Mouse (Mus musculus) E14TG2a.4 (cell line): Measurements from ENCODE around the gene Adamts2.

ENCODE experiments used
- H3K27me3 ChIP-seq: 2 replicates; pipeline ENCODE4 v1.6.1; 2014; ENCODE audit warnings: low read length, control low read depth; ENCODE audit not compliant: insufficient read depth
- H3K36me3 ChIP-seq: 2 replicates; pipeline ENCODE4 v1.6.1; 2014; ENCODE audit warnings: low read length, control low read depth; ENCODE audit not compliant: insufficient read depth
- H3K4me1 ChIP-seq: replicated peaks from 2 replicates; pipeline ENCODE4 v1.6.1; 2014; ENCODE audit warnings: low read depth, low read length, control low read depth
- H3K4me3 ChIP-seq: replicated peaks from 2 replicates; pipeline ENCODE4 v1.5.1; 2014; ENCODE audit warnings: mild to moderate bottlenecking, low read length
- H3K9me3 ChIP-seq: 2 replicates; pipeline ENCODE4 v1.6.1; 2014; ENCODE audit warnings: low read length, control low read depth
- CTCF ChIP-seq: conservative IDR thresholded peaks from 2 replicates; pipeline ENCODE4 v1.5.1; 2014; ENCODE audit warnings: low read length
- NANOG ChIP-seq: IDR thresholded peaks from 2 replicates; pipeline ENCODE4 v1.6.1; 2014; ENCODE audit warnings: borderline replicate concordance, low read length, mixed read lengths
- POU5F1 ChIP-seq: IDR thresholded peaks from 2 replicates; pipeline ENCODE4 v1.6.1; 2014; ENCODE audit warnings: low read length, borderline replicate concordance

Gene Adamts2

DNA sequence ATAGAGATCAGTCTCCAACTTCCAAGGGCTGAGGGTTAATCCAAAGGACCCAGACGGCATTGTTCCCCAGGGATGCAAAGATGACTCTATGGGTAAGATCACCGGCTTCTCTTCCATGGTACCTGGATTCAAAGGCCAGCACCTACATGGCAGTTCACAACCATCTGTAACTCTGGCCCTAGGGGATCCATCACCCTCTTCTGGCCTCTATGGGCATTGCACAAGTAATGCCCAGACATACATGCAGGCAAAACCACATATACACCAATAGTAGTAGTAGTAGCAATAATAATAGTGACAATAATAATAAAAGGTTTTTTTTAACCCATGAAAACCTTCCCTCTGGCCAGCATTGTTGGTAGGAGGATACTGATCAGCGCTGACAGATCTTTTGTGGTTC is 86.7 kb downstream of the Adamts2 start:
- H3K4me1 ChIP-seq: peaks cover 7% of the 10 kb centered on the region
- no peaks in the 10 kb centered on the region for H3K27me3 ChIP-seq
- no peak for TF ChIP-seq NANOG
- TF ChIP-seq CTCF: peak; percentile 40
- no peak for TF ChIP-seq POU5F1
- no peaks in the 10 kb centered on the region; the same call in 1 of the 2 replicates for H3K9me3 ChIP-seq
- no peaks in the 10 kb centered on the region for H3K36me3 ChIP-seq
- H3K4me3 ChIP-seq: no peak overlapping the region

DNA sequence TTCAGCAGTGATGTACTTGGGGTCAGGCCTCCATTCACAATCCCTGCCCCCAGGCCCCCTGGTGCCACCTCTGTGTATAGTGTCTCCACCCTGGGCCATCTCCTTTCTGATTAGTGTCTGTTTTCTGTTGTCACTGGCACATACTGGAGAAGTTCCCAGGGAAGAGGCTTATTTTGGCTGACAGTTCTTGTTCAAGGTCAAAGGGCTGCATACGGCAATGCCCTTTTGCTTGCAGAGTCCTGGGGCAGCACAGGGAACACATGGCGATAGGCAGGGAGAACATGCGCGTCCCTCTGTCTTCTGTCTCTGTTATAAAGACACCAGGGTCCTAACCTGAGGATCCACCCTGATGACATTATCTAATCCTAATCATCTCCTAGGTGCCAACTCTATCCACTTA is 87.8 kb downstream of the Adamts2 start:
- Histone ChIP-seq H3K4me3 (no peak overlapping the region), H3K9me3 (no peaks in the 10 kb centered on the region; the same call in 1 of the 2 replicates), H3K27me3 (no peaks in the 10 kb centered on the region), H3K36me3 (no peaks in the 10 kb centered on the region), H3K4me1 (peaks cover 7% of the 10 kb centered on the region)
- TF ChIP-seq CTCF (no peak), NANOG (no peak), POU5F1 (no peak)

DNA sequence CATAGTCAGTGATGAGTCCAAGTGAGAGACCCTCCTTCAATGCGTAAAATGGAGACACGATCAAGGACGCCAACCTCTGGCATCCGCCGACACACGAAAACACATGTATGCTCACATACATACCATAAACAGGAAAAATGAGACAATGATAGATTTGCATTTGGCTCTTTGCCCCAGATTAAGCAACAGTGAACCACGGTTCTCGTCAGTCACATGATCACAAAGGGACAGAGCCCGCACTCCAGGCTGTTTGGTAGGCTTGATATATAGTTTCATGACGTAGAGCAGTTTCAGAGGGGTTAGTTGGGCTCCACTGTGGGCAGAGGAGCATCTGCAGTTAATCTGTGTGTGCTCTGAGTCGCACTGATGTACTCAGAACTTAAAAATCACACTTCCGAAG is 98.1 kb downstream of the Adamts2 start:
- Histone ChIP-seq H3K4me3 (no peak overlapping the region), H3K9me3 (no peaks in the 10 kb centered on the region), H3K27me3 (peaks cover 8% of the 10 kb centered on the region; the same call in 1 of the 2 replicates), H3K36me3 (no peaks in the 10 kb centered on the region), H3K4me1 (peaks cover 9% of the 10 kb centered on the region; the same call in 1 of the 2 replicates)
- TF ChIP-seq CTCF (no peak), NANOG (no peak), POU5F1 (no peak)

DNA sequence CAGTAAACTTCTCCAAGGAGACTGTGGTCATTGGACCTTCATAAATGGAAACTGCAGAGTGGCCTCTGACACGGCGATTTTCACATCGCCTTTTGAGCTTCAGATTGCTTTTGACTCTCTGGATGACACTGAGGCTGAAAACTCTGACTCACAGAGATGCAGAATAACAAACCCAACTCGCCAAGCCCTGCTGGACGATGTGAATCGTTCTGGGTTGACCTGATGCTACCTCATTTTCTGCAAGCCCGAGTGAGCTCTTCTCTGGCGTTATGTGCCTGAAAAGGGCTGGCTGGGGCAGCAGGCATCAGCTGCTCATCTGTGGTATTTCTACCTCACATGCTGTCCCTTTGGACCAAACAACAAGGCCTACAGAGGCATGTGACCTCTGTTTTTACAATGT is 98.6 kb downstream of the Adamts2 start:
- Histone ChIP-seq H3K36me3 (no peaks in the 10 kb centered on the region), H3K4me3 (no peak overlapping the region), H3K27me3 (peaks cover 8% of the 10 kb centered on the region; the same call in 1 of the 2 replicates), H3K4me1 (peaks cover 9% of the 10 kb centered on the region; the same call in 1 of the 2 replicates), H3K9me3 (no peaks in the 10 kb centered on the region)
- TF ChIP-seq CTCF (no peak), POU5F1 (no peak), NANOG (no peak)

DNA sequence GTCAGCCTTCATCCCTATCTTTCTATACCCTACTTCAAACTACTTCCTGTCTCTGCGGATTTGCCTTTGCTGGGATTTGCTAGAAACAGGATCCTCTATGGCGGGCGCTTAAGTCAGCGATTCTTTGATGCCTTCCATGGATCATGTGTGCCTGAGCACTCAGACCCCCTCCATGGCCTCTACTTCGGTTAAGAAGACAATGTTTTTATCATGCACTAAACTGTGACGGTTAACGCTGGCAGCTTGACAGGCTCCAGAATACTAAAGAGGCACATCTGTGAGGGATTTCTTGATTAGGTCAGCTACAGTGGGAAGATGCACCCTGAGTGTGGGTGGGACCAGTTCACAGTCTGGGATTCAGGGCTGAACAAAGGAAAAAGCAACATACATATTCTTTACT is 101.5 kb downstream of the Adamts2 start:
- H3K27me3 ChIP-seq: peaks cover 12% of the 10 kb centered on the region; the same call in 1 of the 2 replicates
- H3K9me3 ChIP-seq: no peaks in the 10 kb centered on the region
- TF ChIP-seq NANOG (no peak), POU5F1 (no peak), CTCF (no peak)
- no peaks in the 10 kb centered on the region for H3K36me3 ChIP-seq
- H3K4me1 ChIP-seq: peaks cover 23% of the 10 kb centered on the region; the same call in 1 of the 2 replicates
- no peak overlapping the region for H3K4me3 ChIP-seq

DNA sequence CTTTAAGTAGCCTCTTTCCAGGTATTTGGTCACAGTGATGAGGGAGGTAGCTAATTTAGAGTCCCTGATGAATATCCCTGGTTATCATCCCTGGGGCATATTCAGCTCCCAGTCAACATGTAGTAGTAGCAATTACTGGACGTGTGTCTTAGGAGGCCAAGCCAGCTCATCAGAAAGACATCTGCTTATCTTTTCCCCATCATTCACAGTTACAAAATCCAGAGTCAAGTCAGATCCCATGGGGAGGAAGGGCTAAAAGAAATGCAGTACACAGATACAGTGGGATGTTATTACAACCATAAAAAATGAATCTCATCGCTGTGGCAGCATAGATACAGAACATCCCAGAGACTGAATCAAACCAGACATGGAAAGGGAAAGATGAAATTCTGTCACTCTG is 102.6 kb downstream of the Adamts2 start:
- Histone ChIP-seq H3K27me3 (peaks cover 14% of the 10 kb centered on the region; the same call in 1 of the 2 replicates), H3K9me3 (no peaks in the 10 kb centered on the region), H3K4me1 (peaks cover 23% of the 10 kb centered on the region; the same call in 1 of the 2 replicates), H3K36me3 (no peaks in the 10 kb centered on the region), H3K4me3 (no peak overlapping the region)
- TF ChIP-seq NANOG: no peak
- TF ChIP-seq POU5F1: no peak
- TF ChIP-seq CTCF: no peak

DNA sequence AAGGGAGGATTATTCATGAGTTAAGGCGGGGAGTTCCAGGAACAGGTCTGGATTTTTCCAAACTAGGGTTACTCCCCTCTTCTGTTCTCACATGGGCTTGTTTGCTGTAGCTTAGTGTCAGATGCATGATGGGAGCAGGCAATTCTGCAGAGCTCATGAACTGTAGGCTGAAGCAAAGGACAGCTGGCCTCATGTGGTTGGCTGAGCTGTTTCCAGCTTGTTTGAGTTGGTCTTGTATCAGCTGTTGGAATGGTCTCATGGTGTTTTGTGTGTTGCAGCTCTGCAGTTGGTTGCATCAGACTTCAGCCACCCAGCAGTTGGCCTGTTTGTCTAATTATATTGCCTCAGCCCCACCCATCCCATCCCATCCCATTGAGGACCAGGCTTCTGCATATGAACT is 105.4 kb downstream of the Adamts2 start:
- H3K4me1 ChIP-seq: peaks cover 23% of the 10 kb centered on the region; the same call in 1 of the 2 replicates
- TF ChIP-seq NANOG (no peak), POU5F1 (no peak), CTCF (no peak)

DNA sequence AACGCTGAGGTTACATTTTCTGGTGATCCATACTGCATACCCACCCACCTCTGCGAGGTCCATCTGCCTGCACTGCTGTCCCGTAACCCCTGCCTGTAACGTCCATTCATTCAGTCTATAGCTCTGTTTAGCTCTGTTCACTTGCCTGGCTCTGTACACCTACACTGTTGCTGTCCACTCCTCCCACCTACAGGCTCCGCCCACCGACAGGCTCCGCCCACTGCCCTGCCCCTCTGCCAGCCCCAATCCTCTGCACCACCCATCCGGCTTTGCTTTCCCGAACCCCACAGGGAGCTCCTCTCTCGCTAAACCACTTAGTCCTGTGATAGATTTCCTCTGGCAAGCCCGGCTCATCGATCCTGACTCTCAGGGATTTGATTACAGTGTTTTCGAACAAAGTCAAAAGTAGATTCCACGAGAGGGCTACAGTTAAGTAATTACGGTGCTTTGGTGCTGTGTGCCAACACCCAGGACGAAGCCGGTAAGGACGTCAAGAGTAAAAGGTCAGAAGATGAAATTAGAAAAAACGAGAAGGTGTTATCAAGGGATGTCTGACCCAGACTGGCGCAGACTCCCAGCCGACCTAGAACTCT is 111.8 kb downstream of the Adamts2 start:
- Histone ChIP-seq H3K4me3 (peak overlapping the region; percentile 2; the same call in 1 of the 2 replicates), H3K27me3 (peaks cover 38% of the 10 kb centered on the region), H3K9me3 (no peaks in the 10 kb centered on the region), H3K4me1 (peaks cover 38% of the 10 kb centered on the region), H3K36me3 (no peaks in the 10 kb centered on the region)
- TF ChIP-seq CTCF: no peak
- no peak for TF ChIP-seq POU5F1
- no peak for TF ChIP-seq NANOG

More for the DNA sequence above, 105.4 kb downstream of the Adamts2 start:
- Histone ChIP-seq H3K27me3 (peaks cover 14% of the 10 kb centered on the region; the same call in 1 of the 2 replicates), H3K36me3 (no peaks in the 10 kb centered on the region), H3K9me3 (no peaks in the 10 kb centered on the region), H3K4me3 (no peak overlapping the region)

DNA sequence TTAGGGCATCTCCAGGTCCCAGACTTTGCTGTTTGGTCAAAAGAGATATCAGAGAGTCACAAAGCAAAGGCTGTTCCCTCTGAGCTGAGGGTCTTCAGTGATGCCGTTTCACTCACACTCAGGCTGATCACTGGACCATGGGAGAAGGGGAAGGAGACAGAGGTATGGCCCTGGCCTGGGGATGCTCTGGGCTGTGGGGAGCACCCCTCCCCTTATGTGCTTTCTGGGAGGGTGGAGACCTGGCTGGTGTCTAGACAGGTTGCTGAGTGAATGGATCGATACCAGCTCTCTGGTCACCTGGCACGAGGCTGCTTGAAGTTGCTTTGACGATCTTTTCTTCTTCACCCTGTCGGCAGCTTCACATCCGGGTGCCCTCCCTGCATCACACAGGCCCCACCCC is 113.2 kb downstream of the Adamts2 start:
- Histone ChIP-seq H3K4me3 (no peak overlapping the region), H3K27me3 (peaks cover 48% of the 10 kb centered on the region), H3K9me3 (no peaks in the 10 kb centered on the region), H3K36me3 (no peaks in the 10 kb centered on the region), H3K4me1 (peaks cover 49% of the 10 kb centered on the region)
- TF ChIP-seq NANOG: no peak
- TF ChIP-seq CTCF: no peak
- no peak for TF ChIP-seq POU5F1
